Mouse (Mus musculus) kidney, embryonic 16.5 days (tissue): ENCODE measurements around the gene Dcpp1. TPM values are rescaled to one million over a fixed set of nuclear protein-coding genes. Genes with fewer than 3 reads are reported as not detected.
"Not testable (repeated sequence)": the region's sequence is repeated elsewhere in the genome, so short reads cannot be mapped to it uniquely, and the experiment has no call there.

Experiments used
- ATAC-seq: fragments of 200-750 bp; cut with Nextera tagmentation; 2 replicates; pipeline ENCODE4 v1.8.0; 2017; ENCODE audit warnings: moderate TSS enrichment; ENCODE audit not compliant: low FRiP score, low TSS enrichment
- H3K27ac ChIP-seq: fragments of 300-500 bp; sonication (generic); 2 replicates; pipeline ENCODE4 v1.5.1; 2014; ENCODE audit warnings: low read length
- H3K27me3 ChIP-seq: fragments of 300-500 bp; sonication (generic); 2 replicates; pipeline ENCODE4 v1.6.1; 2014; ENCODE audit warnings: low read length, control low read depth, mixed read lengths; ENCODE audit not compliant: insufficient read depth
- H3K36me3 ChIP-seq: fragments of 300-500 bp; sonication (generic); 2 replicates; pipeline ENCODE4 v1.6.1; 2014; ENCODE audit warnings: low read length, control low read depth, mixed read lengths; ENCODE audit not compliant: insufficient read depth
- H3K4me1 ChIP-seq: fragments of 300-500 bp; sonication (generic); 2 replicates; pipeline ENCODE4 v1.6.1; 2014; ENCODE audit warnings: low read length, control low read depth, mixed read lengths; ENCODE audit not compliant: insufficient read depth
- H3K4me2 ChIP-seq: fragments of 300-500 bp; sonication (generic); replicated peaks from 2 replicates; pipeline ENCODE4 v1.6.1; 2014; ENCODE audit warnings: low read depth, low read length
- H3K4me3 ChIP-seq: fragments of 300-500 bp; sonication (generic); 2 replicates; pipeline ENCODE4 v1.5.1; 2014; ENCODE audit warnings: mild to moderate bottlenecking, low read length
- H3K9ac ChIP-seq: fragments of 300-500 bp; sonication (generic); replicated peaks from 2 replicates; pipeline ENCODE4 v1.6.1; 2014; ENCODE audit warnings: low read length
- H3K9me3 ChIP-seq: fragments of 300-500 bp; sonication (generic); 2 replicates; pipeline ENCODE4 v1.6.1; 2016; ENCODE audit warnings: low read length, control low read depth
- WGBS: fragments of 180-500 bp; shearing (Covaris S2); extraction: QIAGEN DNeasy Blood & Tissue Kit; methylation state at CpG from one replicate; pipeline ENCODE4 v1.1.7; 2014; 5-methylcytosine and 5-hydroxymethylcytosine counted together
- polyA plus RNA-seq: library from polyadenylated mRNA; unstranded; fragments of >200 nt; fragmentation: Nextera tagmentation; extraction: Ambion mirVana; gene quantifications from 2 replicates; pipeline ENCODE4 v1.2.1, GENCODE M21; 2015

The Dcpp1 gene
- not detected in 2 replicates for polyA plus RNA-seq

DNA sequence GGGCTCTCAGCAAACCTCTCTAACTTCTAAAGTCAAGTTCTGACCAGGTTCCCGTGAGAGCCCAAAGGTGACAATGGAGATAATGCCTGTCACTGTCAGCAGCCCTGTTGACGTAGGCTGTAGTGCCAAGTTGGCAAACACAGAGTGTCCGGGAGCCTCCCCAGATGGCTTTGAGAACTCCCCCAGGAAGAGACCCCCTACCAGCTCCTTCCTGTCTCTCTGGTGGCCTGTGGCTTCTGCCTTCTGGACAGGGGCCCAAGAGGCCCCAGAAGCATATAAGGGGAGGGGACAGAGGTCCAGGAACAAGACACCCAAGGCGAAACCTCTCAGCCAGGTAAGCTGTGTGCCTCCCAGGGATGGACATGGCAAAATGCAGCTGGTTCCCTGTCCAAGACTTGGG is at the start of gene Dcpp1, which contains the start of gene Dcpp2:
Gene Dcpp1 (plus strand): TSS at position 301 of the 400 bp plus-strand sequence.
Gene Dcpp2 (plus strand): TSS at position 305 of the 400 bp plus-strand sequence.
- H3K4me1 ChIP-seq, H3K27ac ChIP-seq, H3K36me3 ChIP-seq, H3K9me3 ChIP-seq, ATAC-seq, H3K9ac ChIP-seq, H3K4me3 ChIP-seq, H3K4me2 ChIP-seq, H3K27me3 ChIP-seq: not testable (repeated sequence)
- WGBS: 71% methylated on average over 4 of the region's 4 CpGs

DNA sequence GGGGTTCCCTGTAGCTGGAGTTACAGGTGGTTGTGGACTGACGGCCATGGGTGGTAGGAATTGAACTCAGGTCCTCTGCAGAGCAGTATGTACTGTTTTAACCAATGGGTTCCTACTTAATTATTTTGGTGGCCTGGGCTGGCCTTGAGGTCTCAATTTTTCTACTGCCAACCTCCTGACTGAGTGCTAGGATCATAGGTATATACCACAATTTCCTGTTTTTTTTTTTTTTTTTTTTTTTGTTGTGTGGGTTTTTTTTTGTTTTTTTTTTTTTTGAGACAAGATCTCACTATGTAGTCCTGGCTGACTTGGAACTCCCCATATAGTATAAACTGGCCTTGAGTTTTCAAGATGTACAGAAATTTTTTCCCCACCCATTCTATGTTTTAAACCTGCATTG is 49.5 kb upstream of the Dcpp1 start:
- Histone ChIP-seq H3K4me1 (peaks cover 11% of the 10 kb centered on the region), H3K4me3 (no peak overlapping the region), H3K27me3 (0 out of 2 replicates have a peak, but pooled peaks cover 4% of the 10 kb centered on the region), H3K4me2 (no peak overlapping the region), H3K27ac (no peak overlapping the region), H3K9ac (no peak overlapping the region), H3K9me3 (no peaks in the 10 kb centered on the region), H3K36me3 (peaks cover 10% of the 10 kb centered on the region)
- WGBS: 89% methylated on average over 1 of the region's 1 CpGs
- ATAC-seq: no peak

DNA sequence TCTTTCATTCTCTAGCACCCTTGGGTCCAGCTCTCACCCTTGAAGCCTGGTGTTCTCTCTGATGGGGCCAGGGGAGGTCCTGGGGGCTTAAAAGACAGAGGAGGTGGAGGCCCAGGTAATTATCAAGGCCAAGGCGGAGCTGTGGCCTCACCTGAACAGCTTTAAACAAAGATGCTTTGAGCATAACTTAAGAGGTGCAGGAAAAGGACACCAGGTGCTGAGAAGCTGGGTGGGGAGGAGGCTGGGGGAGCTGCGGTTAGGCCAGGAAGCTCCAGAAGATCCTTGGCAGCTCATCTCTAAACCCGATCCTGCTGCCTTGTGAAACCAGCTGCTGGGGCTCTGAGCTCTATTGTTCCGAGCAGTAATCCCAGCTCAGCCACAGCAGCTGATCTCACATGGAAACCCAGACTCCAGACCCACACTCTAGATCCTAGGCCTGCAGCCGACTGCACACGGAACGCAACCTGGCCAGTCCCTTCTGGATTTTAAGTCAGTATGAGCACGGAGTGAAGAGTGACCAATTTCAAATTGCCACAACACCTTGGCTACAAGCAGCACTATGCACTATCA is 44.6 kb upstream of the Dcpp1 start, which contains the start of gene Prss33:
Gene Prss33 (minus strand): TSS at position 51 of the 570 bp plus-strand sequence.
- no peaks in the 10 kb centered on the region for H3K36me3 ChIP-seq
- no peak within 1 kb of the TSS for H3K4me3 ChIP-seq
- no peaks in the 10 kb centered on the region for H3K9me3 ChIP-seq
- no peak within 1 kb of the TSS for H3K4me2 ChIP-seq
- H3K9ac ChIP-seq: no peak within 1 kb of the TSS
- ATAC-seq: no peak
- 77% methylated on average over 8 of the region's 8 CpGs for WGBS
- H3K27me3 ChIP-seq: 0 out of 2 replicates have a peak, but pooled peaks cover 4% of the 10 kb centered on the region
- no peak within 1 kb of the TSS for H3K27ac ChIP-seq
- H3K4me1 ChIP-seq: no peaks in the 10 kb centered on the region

DNA sequence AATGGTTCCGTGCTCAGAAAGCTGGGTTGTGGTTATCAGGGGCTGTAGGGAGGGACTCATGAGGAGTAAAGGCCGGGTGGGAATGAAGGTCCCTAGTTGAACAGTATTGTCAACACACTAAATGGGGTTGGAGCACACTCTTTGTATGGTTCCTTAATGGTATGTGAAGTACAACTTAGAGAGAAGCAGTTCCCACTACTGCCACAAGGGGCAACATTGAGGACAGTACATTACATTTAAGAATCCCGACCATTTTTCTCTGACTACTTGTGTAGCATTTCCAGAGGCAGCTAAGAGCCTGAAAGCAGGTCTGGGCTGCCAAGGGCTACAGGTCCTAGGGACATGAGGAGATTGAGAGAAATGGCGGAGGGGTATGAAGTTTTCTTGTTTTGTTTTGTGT is 39.5 kb upstream of the Dcpp1 start:
- no peaks in the 10 kb centered on the region for H3K27me3 ChIP-seq
- 0 out of 2 replicates have a peak, but pooled peaks cover 6% of the 10 kb centered on the region for H3K4me1 ChIP-seq
- H3K9ac ChIP-seq: no peak overlapping the region
- no peaks in the 10 kb centered on the region for H3K9me3 ChIP-seq
- H3K36me3 ChIP-seq: no peaks in the 10 kb centered on the region
- 37% methylated on average over 4 of the region's 4 CpGs for WGBS
- H3K4me3 ChIP-seq: no peak overlapping the region
- H3K27ac ChIP-seq: no peak overlapping the region
- ATAC-seq: no peak
- no peak overlapping the region for H3K4me2 ChIP-seq

DNA sequence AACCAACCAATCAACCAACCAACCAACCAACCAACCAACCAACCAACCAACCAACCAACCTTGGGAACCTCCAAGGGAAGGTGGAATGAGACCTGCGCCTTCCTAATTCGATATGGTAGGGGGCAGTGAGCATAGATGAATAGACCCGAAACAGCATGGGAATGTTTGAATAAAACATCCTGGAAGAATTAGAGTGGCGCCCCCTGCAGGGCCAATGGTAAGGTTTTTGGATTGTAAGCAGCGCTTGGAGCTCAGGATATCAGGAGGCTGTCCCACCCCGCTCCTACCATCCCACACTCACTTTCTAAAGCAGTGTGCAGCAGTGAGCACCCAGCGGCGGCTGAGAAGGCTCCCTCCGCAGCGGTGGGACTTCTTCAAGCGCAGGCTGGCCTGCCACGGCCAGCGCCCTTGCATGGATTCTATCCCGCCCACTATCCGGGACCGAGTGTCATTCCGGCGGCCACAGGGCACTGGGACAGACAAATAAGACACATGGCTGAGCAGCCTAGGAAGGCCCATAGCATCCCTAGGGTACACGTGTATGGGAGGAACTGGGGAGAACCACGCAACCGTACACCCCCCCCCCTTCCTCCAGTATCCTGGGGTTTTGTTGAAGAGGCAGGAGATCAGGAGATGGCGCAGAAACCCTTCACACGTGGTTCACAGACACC is 37.4 kb upstream of the Dcpp1 start:
- 47% methylated on average over 23 of the region's 23 CpGs for WGBS
- Histone ChIP-seq H3K36me3 (no peaks in the 10 kb centered on the region), H3K4me2 (peak overlapping the region; percentile 47), H3K9ac (peak overlapping the region; percentile 39; the same call in 1 of the 2 replicates), H3K27me3 (no peaks in the 10 kb centered on the region), H3K4me3 (peak overlapping the region; percentile 24; the same call in 1 of the 2 replicates), H3K9me3 (no peaks in the 10 kb centered on the region), H3K27ac (no peak overlapping the region), H3K4me1 (0 out of 2 replicates have a peak, but pooled peaks cover 6% of the 10 kb centered on the region)
- ATAC-seq: 0 out of 2 replicates have a peak, but pooled peaks have one; percentile 40

DNA sequence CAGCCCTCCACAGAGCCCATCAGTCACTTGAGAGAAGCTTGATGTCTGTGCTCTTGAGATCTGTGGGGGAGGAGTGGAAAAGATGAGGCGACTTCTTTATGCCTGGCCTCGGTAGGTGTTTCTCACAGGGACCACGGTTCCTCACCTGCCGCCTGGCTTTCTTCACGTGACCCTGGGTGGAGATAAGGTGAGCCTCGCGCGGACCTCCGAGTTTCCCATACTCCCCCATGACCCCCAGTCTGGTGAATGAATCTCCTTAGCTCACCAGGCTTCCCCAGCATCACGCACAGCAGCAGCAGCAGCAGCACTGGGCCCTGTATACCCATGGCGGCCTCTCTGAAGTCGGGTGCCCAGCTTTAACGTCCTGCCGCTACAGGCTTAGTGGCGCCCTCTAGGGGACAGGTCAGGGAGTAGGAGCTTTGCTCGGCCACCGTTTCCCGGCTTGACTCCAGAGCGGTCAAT is 36.8 kb upstream of the Dcpp1 start, which contains the start of the genes Prss32 and Prss41:
Gene Prss32 (plus strand): TSS at position 44 of the 462 bp plus-strand sequence.
Gene Prss41 (minus strand): TSS at position 361 of the 462 bp plus-strand sequence.
- Histone ChIP-seq H3K27me3 (no peaks in the 10 kb centered on the region), H3K9ac (peak within 1 kb of the TSS; percentile 39; the same call in 1 of the 2 replicates), H3K4me2 (peak within 1 kb of the TSS; percentile 47), H3K4me1 (0 out of 2 replicates have a peak, but pooled peaks cover 6% of the 10 kb centered on the region), H3K36me3 (no peaks in the 10 kb centered on the region), H3K4me3 (peak within 1 kb of the TSS; percentile 24), H3K27ac (no peak within 1 kb of the TSS), H3K9me3 (no peaks in the 10 kb centered on the region)
- ATAC-seq: peak; percentile 44; the same call in 1 of the 2 replicates
- 10% methylated on average over 19 of the region's 19 CpGs for WGBS

DNA sequence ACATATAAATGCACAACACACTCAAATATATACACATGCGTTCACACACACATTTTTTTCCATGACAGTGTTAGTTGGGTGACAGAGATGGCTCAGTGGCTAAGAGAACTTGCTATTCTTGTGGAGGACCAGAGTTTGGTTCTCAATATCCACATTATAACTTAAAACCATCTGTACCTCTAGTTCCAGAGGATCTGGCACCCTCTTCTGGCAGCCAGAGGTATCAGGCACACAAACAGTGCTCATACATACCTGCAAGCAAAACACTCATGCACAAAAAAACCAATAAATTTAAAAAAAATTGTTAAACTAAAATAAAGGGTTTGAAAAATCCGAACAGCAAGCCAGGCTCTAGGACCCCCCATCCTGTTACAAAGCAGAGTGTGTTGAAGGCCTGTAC is 30.6 kb upstream of the Dcpp1 start:
- Histone ChIP-seq H3K4me2 (no peak overlapping the region), H3K9ac (no peak overlapping the region), H3K4me3 (no peak overlapping the region), H3K27me3 (no peaks in the 10 kb centered on the region), H3K27ac (no peak overlapping the region), H3K9me3 (no peaks in the 10 kb centered on the region), H3K4me1 (no peaks in the 10 kb centered on the region), H3K36me3 (no peaks in the 10 kb centered on the region)
- ATAC-seq: no peak
- 65% methylated on average over 2 of the region's 2 CpGs for WGBS

DNA sequence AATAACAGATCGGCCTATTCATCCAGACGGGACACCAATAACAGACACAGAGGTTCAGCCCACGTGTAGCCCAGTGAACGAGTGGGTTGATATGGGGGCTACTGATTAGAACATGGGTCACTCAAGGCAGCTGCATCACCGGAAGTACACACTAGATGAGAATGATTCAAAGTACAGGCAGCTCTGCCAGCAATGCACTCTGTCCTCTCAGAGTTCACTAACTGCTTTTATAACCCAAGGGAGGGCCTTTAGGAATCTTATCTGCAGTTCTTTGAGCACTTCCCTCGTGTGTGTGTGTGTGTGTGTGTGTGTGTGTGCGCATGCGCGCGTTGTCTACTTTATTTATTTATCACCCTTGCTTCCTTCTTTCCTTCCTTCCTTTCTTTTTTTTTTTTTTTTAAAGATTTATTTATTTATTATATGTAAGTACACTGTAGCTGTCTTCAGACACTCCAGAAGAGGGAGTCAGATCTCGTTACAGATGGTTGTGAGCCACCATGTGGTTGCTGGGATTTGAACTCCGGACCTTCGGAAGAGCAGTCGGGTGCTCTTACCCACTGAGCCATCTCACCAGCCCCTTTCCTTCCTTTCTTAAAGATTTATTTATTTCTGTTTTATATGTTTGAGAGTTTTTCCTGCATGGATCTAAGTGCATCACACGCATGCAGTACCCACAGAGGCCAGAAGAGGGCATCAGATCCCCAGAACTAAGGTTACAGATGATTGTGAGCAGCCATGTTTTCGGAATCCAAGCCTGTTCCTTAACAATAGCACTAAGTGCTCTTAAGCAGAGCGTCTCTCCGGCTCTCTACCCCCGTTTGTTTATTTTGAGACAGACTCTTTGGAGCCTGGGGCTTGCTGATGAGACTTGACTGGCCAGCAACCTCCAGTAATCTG is 29.6 kb upstream of the Dcpp1 start:
- Histone ChIP-seq H3K27me3 (no peaks in the 10 kb centered on the region), H3K4me2 (no peak overlapping the region), H3K27ac (no peak overlapping the region), H3K9ac (no peak overlapping the region), H3K36me3 (no peaks in the 10 kb centered on the region), H3K4me3 (no peak overlapping the region), H3K4me1 (no peaks in the 10 kb centered on the region), H3K9me3 (no peaks in the 10 kb centered on the region)
- 52% methylated on average over 18 of the region's 19 CpGs for WGBS
- ATAC-seq: no peak

DNA sequence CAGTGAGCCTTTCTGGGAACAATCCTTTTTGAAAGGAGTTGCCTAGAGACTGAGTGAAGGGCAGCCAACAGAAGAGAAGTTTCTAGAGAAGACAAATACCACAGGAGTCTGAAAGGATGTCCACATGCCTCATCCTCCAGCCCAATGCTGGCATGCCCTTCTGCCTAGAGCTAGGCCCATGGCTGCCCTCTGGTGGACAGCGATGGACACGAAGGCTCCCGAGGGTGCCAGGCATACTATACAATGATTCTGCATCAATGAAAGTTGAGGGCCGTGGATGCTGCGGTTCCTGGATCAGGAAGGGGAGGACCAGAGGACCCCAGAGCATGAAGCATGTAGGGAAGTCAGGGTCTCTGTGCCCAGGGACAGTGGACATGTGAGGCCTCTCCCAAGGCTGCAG is 27.4 kb upstream of the Dcpp1 start:
- no peak for ATAC-seq
- no peak overlapping the region for H3K9ac ChIP-seq
- no peaks in the 10 kb centered on the region for H3K36me3 ChIP-seq
- no peak overlapping the region for H3K27ac ChIP-seq
- H3K4me1 ChIP-seq: no peaks in the 10 kb centered on the region
- 26% methylated on average over 5 of the region's 5 CpGs for WGBS
- H3K4me3 ChIP-seq: no peak overlapping the region
- no peaks in the 10 kb centered on the region for H3K27me3 ChIP-seq
- H3K4me2 ChIP-seq: no peak overlapping the region
- H3K9me3 ChIP-seq: no peaks in the 10 kb centered on the region
